Mouse (Mus musculus): ENCODE data around the gene Sh3rf3.

The Sh3rf3 gene

GRCm38 (mm10) chr10:58813081-58813800, at the start of gene Sh3rf3:
Gene Sh3rf3, plus strand, starts transcription at chr10:58813359.
- peak; percentile 18 for DNase-seq (ENCODE audit: low spot score)

- no peak for DNase-seq (ENCODE audit: low spot score)
Measured at GRCm38 (mm10) chr10:58788486-58789274, 24.5 kb upstream of the Sh3rf3 start.

GRCm38 (mm10) chr10:58797555-58797954, 15.6 kb upstream of the Sh3rf3 start:
- no peak for DNase-seq (ENCODE audit: low spot score)

- DNase-seq (ENCODE audit: low spot score), result no peak
Measured at GRCm38 (mm10) chr10:58798156-58798555, 15.0 kb upstream of the Sh3rf3 start.

GRCm38 (mm10) chr10:58800996-58801433, 12.1 kb upstream of the Sh3rf3 start:
- no peak for DNase-seq (ENCODE audit: low spot score)

- no peak for DNase-seq (ENCODE audit: low spot score)
Measured at GRCm38 (mm10) chr10:58802391-58802790, 10.8 kb upstream of the Sh3rf3 start.

GRCm38 (mm10) chr10:58807956-58808355, 5.2 kb upstream of the Sh3rf3 start:
- DNase-seq (ENCODE audit: low spot score), result no peak

- DNase-seq (ENCODE audit: low spot score), result no peak
Measured at GRCm38 (mm10) chr10:58810181-58810580, 3.0 kb upstream of the Sh3rf3 start.

GRCm38 (mm10) chr10:58812210-58813080, 714 bp upstream of the Sh3rf3 start:
- DNase-seq (ENCODE audit: low spot score), result peak; percentile 83

- peak; percentile 8 for DNase-seq (ENCODE audit: low spot score)
Measured at GRCm38 (mm10) chr10:58813801-58814191, 637 bp downstream of the Sh3rf3 start.

GRCm38 (mm10) chr10:58814486-58814885, 1.3 kb downstream of the Sh3rf3 start:
- DNase-seq (ENCODE audit: low spot score), result no peak

- no peak for DNase-seq (ENCODE audit: low spot score)
Measured at GRCm38 (mm10) chr10:58824016-58824568, 10.9 kb downstream of the Sh3rf3 start.

GRCm38 (mm10) chr10:58829251-58830111, 16.3 kb downstream of the Sh3rf3 start:
- no peak for DNase-seq (ENCODE audit: low spot score)

GRCm38 (mm10) chr10:58833146-58833545, 20.0 kb downstream of the Sh3rf3 start:
- DNase-seq (ENCODE audit: low spot score), result no peak

GRCm38 (mm10) chr10:58833741-58834178, 20.6 kb downstream of the Sh3rf3 start:
- DNase-seq (ENCODE audit: low spot score), result no peak

- DNase-seq (ENCODE audit: low spot score), result no peak
Measured at GRCm38 (mm10) chr10:58836391-58836790, 23.2 kb downstream of the Sh3rf3 start.

- no peak for DNase-seq (ENCODE audit: low spot score)
Measured at GRCm38 (mm10) chr10:58837504-58837903, 24.3 kb downstream of the Sh3rf3 start.

GRCm38 (mm10) chr10:58841945-58842344, 28.8 kb downstream of the Sh3rf3 start:
- DNase-seq (ENCODE audit: low spot score), result no peak

GRCm38 (mm10) chr10:58843100-58843499, 29.9 kb downstream of the Sh3rf3 start:
- no peak for DNase-seq (ENCODE audit: low spot score)

- DNase-seq (ENCODE audit: low spot score), result no peak
Measured at GRCm38 (mm10) chr10:58848127-58848526, 35.0 kb downstream of the Sh3rf3 start.

GRCm38 (mm10) chr10:58848536-58848935, 35.4 kb downstream of the Sh3rf3 start:
- no peak for DNase-seq (ENCODE audit: low spot score)
